Comparison of ENCODE assay signal across 16 mouse cellular contexts in genomic region chr2:167478128-167478527, GRCm38 (mm10). TPM values are rescaled to one million over a fixed set of nuclear protein-coding genes. Genes with fewer than 3 reads are reported as not detected.
DNase-seq lines count a peak whose midpoint lies in the region; ATAC-seq and TF ChIP-seq lines count a peak whose summit lies in the region.
"Had no signal": no experiment of that assay in that cellular context is flagged by ENCODE, and none has a peak within 500 bp of the region (broad histone marks: within the 10 kb centered on the region; RNA-seq: fewer than 3 reads in every experiment).

No protein-coding gene starts in this region.

- H3K36me3 ChIP-seq in forebrain, embryonic 16.5 days (ENCODE audit: control insufficient read depth, insufficient read depth), result peaks cover 6% of the 10 kb centered on the region; the same call in 1 of the 2 replicates

- H3K9me3 ChIP-seq in forebrain, embryonic 16.5 days (ENCODE audit: control insufficient read depth, low read length), result no peaks in the 10 kb centered on the region
- H3K9me3 ChIP-seq: liver, embryonic 15.5 days; megakaryocyte, embryonic 14.5 days; neural tube, embryonic 12.5 days had no signal

- no peak for ATAC-seq in cerebellum, adult (ENCODE audit: insufficient number of reproducible peaks, low FRiP score, low TSS enrichment)
- ATAC-seq in forebrain, embryonic 16.5 days, result no peak
- ATAC-seq: forebrain, embryonic 14.5 days had no signal

- no peak overlapping the region for H3K4me3 ChIP-seq in cerebellum, adult 2 months (replicated peaks; ENCODE audit: insufficient read depth, low read depth, low read length)
- no peak overlapping the region for H3K4me3 ChIP-seq in forebrain, embryonic 16.5 days (replicated peaks; ENCODE audit: low read length)
- H3K4me3 ChIP-seq: liver, embryonic 15.5 days; megakaryocyte, embryonic 14.5 days; neural tube, embryonic 12.5 days had no signal

- peaks cover 68% of the 10 kb centered on the region for H3K4me1 ChIP-seq in cerebellum, adult 2 months (ENCODE audit: control insufficient read depth, insufficient read depth, low read length)
- peaks cover 16% of the 10 kb centered on the region for H3K4me1 ChIP-seq in forebrain, embryonic 16.5 days (replicated peaks; ENCODE audit: control insufficient read depth, insufficient read depth, low read length)

- H3K4me2 ChIP-seq in forebrain, embryonic 16.5 days (ENCODE audit: low read length), result no peak overlapping the region
- H3K4me2 ChIP-seq: liver, embryonic 15.5 days; neural tube, embryonic 12.5 days had no signal

- DNase-seq in cerebellum, adult 2 months, result peak in 1 of 2 experiments; percentile 48
- DNase-seq in kidney, postnatal 10 days, result peak; percentile 55
- DNase-seq in kidney, adult 9 months, result no peak
- peak; percentile 68 for DNase-seq in R1 (ENCODE audit: low read depth, low spot score)
- peak; percentile 17 for DNase-seq in mesoderm, embryonic 11.5 days (ENCODE audit: low read depth, low spot score)
- no peak for DNase-seq in spleen, postnatal 10 days (ENCODE audit: low spot score in 2 of 2)
- DNase-seq: heart, adult 18-20 months; kidney, adult 8-10 months; lung, postnatal 14 days; right cerebral cortex, postnatal 14 days had no signal

- WGBS in cerebellum, adult 2 months, result 28% methylated on average over 2 of the region's 2 CpGs
- 33% methylated on average over 2 of the region's 2 CpGs for WGBS in forebrain, embryonic 16.5 days

- TF ChIP-seq CTCF in cerebellum, adult 2 months (IDR thresholded peaks at IDR 0.05; ENCODE audit: borderline replicate concordance, insufficient read depth, low read depth, low read length), result no peak

- H3K9ac ChIP-seq in forebrain, embryonic 16.5 days (replicated peaks; ENCODE audit: low read depth, low read length), result no peak overlapping the region
- H3K9ac ChIP-seq: liver, embryonic 15.5 days; neural tube, embryonic 12.5 days had no signal

- peak overlapping the region; percentile 41 for H3K27ac ChIP-seq in cerebellum, adult 2 months (ENCODE audit: insufficient read depth, low read length)
- no peak overlapping the region for H3K27ac ChIP-seq in forebrain, embryonic 16.5 days (ENCODE audit: low read length)
- H3K27ac ChIP-seq: liver, embryonic 15.5 days; neural tube, embryonic 12.5 days had no signal

- H3K27me3 ChIP-seq in cerebellum, adult 2 months (ENCODE audit: control insufficient read depth, insufficient read depth, low read length), result no peaks in the 10 kb centered on the region
- H3K27me3 ChIP-seq in forebrain, embryonic 16.5 days (replicated peaks; ENCODE audit: control insufficient read depth, insufficient read depth, low read length), result no peaks in the 10 kb centered on the region
- H3K27me3 ChIP-seq: liver, embryonic 15.5 days; megakaryocyte, embryonic 14.5 days; neural tube, embryonic 12.5 days had no signal

- TF ChIP-seq POLR2A in cerebellum, adult 2 months (IDR thresholded peaks at IDR 0.05; ENCODE audit: borderline replicate concordance, insufficient read depth, low read length), result no peak

RNA-seq across cellular contexts. Expression of gene Rnf114, which starts 14.3 kb away (rescaled TPM):
- polyA plus RNA-seq in cerebellum, adult 2 months (2012; rRNA removed), result 101 and 106 TPM in 2 replicates
- polyA plus RNA-seq in forebrain, embryonic 16.5 days (2015; fragmentation: Nextera tagmentation; extraction: Ambion mirVana), result 133 and 140 TPM in 2 replicates

RNA-seq across cellular contexts. Expression of gene Spata2, which starts 14.6 kb away (rescaled TPM):
- 80.2 and 88.0 TPM in 2 replicates for polyA plus RNA-seq in cerebellum, adult 2 months (2012; rRNA removed)
- 34.8 and 37.6 TPM in 2 replicates for polyA plus RNA-seq in forebrain, embryonic 16.5 days (2015; fragmentation: Nextera tagmentation; extraction: Ambion mirVana)

RNA-seq across cellular contexts. Expression of gene Slc9a8, which starts 56.6 kb away (rescaled TPM):
- 60.9 and 63.5 TPM in 2 replicates for polyA plus RNA-seq in cerebellum, adult 2 months (2012; rRNA removed)
- 21.1 and 24.0 TPM in 2 replicates for polyA plus RNA-seq in forebrain, embryonic 16.5 days (2015; fragmentation: Nextera tagmentation; extraction: Ambion mirVana)

RNA-seq across cellular contexts. Expression of gene Snai1, which starts 59.9 kb away (rescaled TPM):
- polyA plus RNA-seq in cerebellum, adult 2 months (2012; rRNA removed), result 1.1 and 1.9 TPM in 2 replicates
- 4.3 and 4.4 TPM in 2 replicates for polyA plus RNA-seq in forebrain, embryonic 16.5 days (2015; fragmentation: Nextera tagmentation; extraction: Ambion mirVana)

Comparison
In these comparisons a context has a peak if more than half of its experiments do, and no peak if none do; other contexts are left out.
1. DNase-seq: peak in kidney, postnatal 10 days (single experiment), R1 (single experiment) and mesoderm, embryonic 11.5 days (single experiment); none in kidney, adult 9 months (single experiment) and spleen, postnatal 10 days (0 of 2).